In genomic region chr9:32349344-32349743, GRCm38 (mm10) we compare ENCODE assay signal across 36 mouse cellular contexts. TPM values are rescaled to one million over a fixed set of nuclear protein-coding genes. Genes with fewer than 3 reads are reported as not detected.
DNase-seq lines count a peak whose midpoint lies in the region; ATAC-seq lines count a peak whose summit lies in the region.
"Had no signal": no experiment of that assay in that cellular context is flagged by ENCODE, and none has a peak within 500 bp of the region (broad histone marks: within the 10 kb centered on the region; RNA-seq: fewer than 3 reads in every experiment).

No protein-coding gene starts in this region.

- no peak overlapping the region for H3K4me3 ChIP-seq in hindbrain, embryonic 14.5 days (replicated peaks; ENCODE audit: low read length)
- H3K4me3 ChIP-seq: embryonic facial prominence, embryonic 10.5 days; embryonic facial prominence, embryonic 13.5 days; erythroblast, embryonic 14.5 days; forebrain, embryonic 13.5 days; heart, adult 2 months; heart, embryonic 10.5 days; hindbrain, embryonic 10.5 days; hindbrain, embryonic 15.5 days; intestine, embryonic 15.5 days had no signal

- H3K4me2 ChIP-seq in hindbrain, embryonic 14.5 days (replicated peaks), result no peak overlapping the region
- H3K4me2 ChIP-seq: embryonic facial prominence, embryonic 13.5 days; forebrain, embryonic 13.5 days; hindbrain, embryonic 15.5 days; intestine, embryonic 15.5 days had no signal

- H3K4me1 ChIP-seq in hindbrain, embryonic 14.5 days (replicated peaks; ENCODE audit: control insufficient read depth, insufficient read depth, low read length), result 0 out of 2 replicates have a peak, but pooled peaks cover 4% of the 10 kb centered on the region

- no peaks in the 10 kb centered on the region for H3K9me3 ChIP-seq in hindbrain, embryonic 14.5 days (ENCODE audit: control insufficient read depth, low read length)
- H3K9me3 ChIP-seq: embryonic facial prominence, embryonic 10.5 days; embryonic facial prominence, embryonic 13.5 days; forebrain, embryonic 13.5 days; heart, embryonic 10.5 days; hindbrain, embryonic 10.5 days; hindbrain, embryonic 15.5 days; intestine, embryonic 15.5 days had no signal

- H3K9ac ChIP-seq in hindbrain, embryonic 14.5 days, result no peak overlapping the region
- H3K9ac ChIP-seq: embryonic facial prominence, embryonic 13.5 days; forebrain, embryonic 13.5 days; hindbrain, embryonic 15.5 days; intestine, embryonic 15.5 days had no signal

- peak; percentile 84 for DNase-seq in heart, adult 11 months
- DNase-seq in heart, postnatal 10 days, result no peak
- peak; percentile 59 for DNase-seq in 3T3-L1 (ENCODE audit: low read depth, low spot score)
- peak; percentile 33 for DNase-seq in NIH3T3 (ENCODE audit: low read depth)
- DNase-seq in induced T-regulatory cell, adult 2 months (ENCODE audit: low read depth), result peak; percentile 10
- no peak for DNase-seq in hindbrain, embryonic 14.5 days (ENCODE audit: low spot score)
- no peak for DNase-seq in urinary bladder, postnatal 36 days (ENCODE audit: low spot score in 2 of 2)
- DNase-seq in layer of hippocampus, postnatal 10 days (ENCODE audit: low spot score in 2 of 2), result no peak
- DNase-seq: adrenal gland, postnatal 10 days; cerebellum, adult 11 months; cerebellum, adult 2 months; cerebellum, adult 9-11 months; cerebellum, postnatal 25 days; embryo, embryonic 11 days; gastrocnemius, postnatal 10 days; heart, adult 2 months; heart, postnatal 36 days; kidney, adult 11 months had no signal

- H3K27ac ChIP-seq in hindbrain, embryonic 14.5 days, result no peak overlapping the region
- H3K27ac ChIP-seq: embryonic facial prominence, embryonic 10.5 days; embryonic facial prominence, embryonic 13.5 days; forebrain, embryonic 13.5 days; heart, adult 2 months; heart, embryonic 10.5 days; hindbrain, embryonic 10.5 days; hindbrain, embryonic 15.5 days; intestine, embryonic 15.5 days had no signal

- WGBS in hindbrain, embryonic 14.5 days, result 90% methylated on average over 10 of the region's 10 CpGs

- no peaks in the 10 kb centered on the region for H3K36me3 ChIP-seq in hindbrain, embryonic 14.5 days (replicated peaks; ENCODE audit: control insufficient read depth, insufficient read depth)
- H3K36me3 ChIP-seq: embryonic facial prominence, embryonic 10.5 days; embryonic facial prominence, embryonic 13.5 days; heart, embryonic 10.5 days; hindbrain, embryonic 10.5 days; hindbrain, embryonic 15.5 days; intestine, embryonic 15.5 days had no signal

- peaks cover 12% of the 10 kb centered on the region for H3K27me3 ChIP-seq in hindbrain, embryonic 14.5 days (ENCODE audit: control insufficient read depth, insufficient read depth, low read length)

- intact Hi-C loops in heart, postnatal 10 days (cut with DNase I), result loop anchor here (5.0 kb wide), 1 partner anchor 37 kb away; no protein-coding TSS in a partner anchor

- no peak for ATAC-seq in hindbrain, embryonic 14.5 days (ENCODE audit: low FRiP score)
- ATAC-seq: CD4-positive, CD25-positive, alpha-beta regulatory T cell, adult 4 months; forebrain, embryonic 13.5 days; forebrain, embryonic 16.5 days; intestine, embryonic 15.5 days; Patski had no signal

RNA-seq across cellular contexts. Expression of gene Kcnj5, which starts 5.2 kb away (rescaled TPM):
- 10 to 100 TPM; 46.4 to 48.2 TPM for total RNA-seq in heart, postnatal 10 days (2021)
- 0.28 and 0.60 TPM in 2 replicates for polyA plus RNA-seq in hindbrain, embryonic 14.5 days (2014; fragmentation: Nextera tagmentation; extraction: Ambion mirVana)
- 1 to 10 TPM; 1.0 to 1.3 TPM for total RNA-seq in layer of hippocampus, postnatal 10 days (2021)
- total RNA-seq: gastrocnemius, adult 18-20 months; gastrocnemius, postnatal 4 days had no signal
- polyA plus RNA-seq: C2C12; CD4-positive, CD25-positive, alpha-beta regulatory T cell, adult 4 months; erythroblast, embryonic 14.5 days; Patski had no signal

RNA-seq across cellular contexts. Expression of gene Kcnj1, which starts 22.9 kb away (rescaled TPM):
- total RNA-seq in heart, postnatal 10 days (2021), result not detected
- polyA plus RNA-seq in hindbrain, embryonic 14.5 days (2014; fragmentation: Nextera tagmentation; extraction: Ambion mirVana), result 0.09 TPM in 1 of 2 replicates, not detected in the other
- not detected for total RNA-seq in layer of hippocampus, postnatal 10 days (2021)
- total RNA-seq: adrenal gland, adult 18-20 months; adrenal gland, postnatal 10 days; gastrocnemius, adult 18-20 months; gastrocnemius, postnatal 10 days; gastrocnemius, postnatal 4 days; heart, adult 2 months; heart, postnatal 36 days had no signal
- polyA plus RNA-seq: C2C12; CD4-positive, CD25-positive, alpha-beta regulatory T cell, adult 4 months; cerebellum, adult 2 months; cortical plate, adult 2 months; embryonic facial prominence, embryonic 10.5 days; embryonic facial prominence, embryonic 13.5 days; erythroblast, embryonic 14.5 days; forebrain, embryonic 13.5 days; forebrain, embryonic 16.5 days; heart, adult 2 months; heart, embryonic 10.5 days; heart, embryonic 14.5 days; heart, postnatal 0 days; hindbrain, embryonic 10.5 days; hindbrain, embryonic 15.5 days; intestine, embryonic 15.5 days had no signal

Comparison
In these comparisons a context has a peak if more than half of its experiments do, and no peak if none do; other contexts are left out.
1. DNase-seq: peak in heart, adult 11 months (single experiment), 3T3-L1 (single experiment), NIH3T3 (single experiment) and induced T-regulatory cell, adult 2 months (single experiment); none in heart, postnatal 10 days (0 of 2), hindbrain, embryonic 14.5 days (single experiment), urinary bladder, postnatal 36 days (0 of 2) and layer of hippocampus, postnatal 10 days (0 of 2).
2. RNA of gene Kcnj5, which starts 5.2 kb away (total RNA-seq): 46.4 to 48.2 TPM in heart, postnatal 10 days; 1.0 to 1.3 TPM in layer of hippocampus, postnatal 10 days; every median in the first group is over 10 times any median in the second.